Mouse (Mus musculus) hindbrain, embryonic 16.5 days (tissue): ENCODE results near the gene Il12b. TPM values are rescaled to one million over a fixed set of nuclear protein-coding genes. Genes with fewer than 3 reads are reported as not detected.
A peak's percentile ranks its signal among the peaks of the same experiment; 100 is the strongest.

Experiments
- ATAC-seq: fragments of 200-750 bp; cut with Nextera tagmentation; 2 replicates; pipeline ENCODE4 v1.8.0; 2017; ENCODE audit warnings: moderate TSS enrichment, moderate library complexity
- H3K27ac ChIP-seq: fragments of 300-500 bp; sonication (generic); 2 replicates; pipeline ENCODE4 v1.5.1; 2014; ENCODE audit warnings: low read depth, mild to moderate bottlenecking, control low read depth, low read length, moderate library complexity
- H3K27me3 ChIP-seq: fragments of 300-500 bp; sonication (generic); replicated peaks from 2 replicates; pipeline ENCODE4 v1.6.1; 2014; ENCODE audit warnings: low read length; ENCODE audit not compliant: control insufficient read depth, insufficient read depth
- H3K36me3 ChIP-seq: fragments of 300-500 bp; sonication (generic); 2 replicates; pipeline ENCODE4 v1.6.1; 2014; ENCODE audit warnings: mild to moderate bottlenecking, low read length, moderate library complexity, mixed read lengths; ENCODE audit not compliant: control insufficient read depth, insufficient read depth
- H3K4me1 ChIP-seq: fragments of 300-500 bp; sonication (generic); 2 replicates; pipeline ENCODE4 v1.6.1; 2014; ENCODE audit warnings: low read depth, low read length; ENCODE audit not compliant: control insufficient read depth, insufficient read depth
- H3K4me2 ChIP-seq: fragments of 300-500 bp; sonication (generic); 2 replicates; pipeline ENCODE4 v1.6.1; 2014; ENCODE audit warnings: mild to moderate bottlenecking, low read length, control low read depth, moderate library complexity
- H3K4me3 ChIP-seq: fragments of 300-500 bp; sonication (generic); 2 replicates; pipeline ENCODE4 v1.5.1; 2014; ENCODE audit warnings: mild to moderate bottlenecking, low read length, control low read depth, moderate library complexity
- H3K9ac ChIP-seq: fragments of 300-500 bp; sonication (generic); 2 replicates; pipeline ENCODE4 v1.6.1; 2014; ENCODE audit warnings: low read depth, mild to moderate bottlenecking, control low read depth, low read length, moderate library complexity
- H3K9me3 ChIP-seq: fragments of 300-500 bp; sonication (generic); 2 replicates; pipeline ENCODE4 v1.6.1; 2014; ENCODE audit warnings: mild to moderate bottlenecking, low read length, moderate library complexity; ENCODE audit not compliant: control insufficient read depth
- WGBS: fragments of 180-500 bp; shearing (Covaris S2); extraction: QIAGEN DNeasy Blood & Tissue Kit; methylation state at CpG from one replicate; pipeline ENCODE4 v1.1.7; 2014; 5-methylcytosine and 5-hydroxymethylcytosine counted together
- polyA plus RNA-seq: library from polyadenylated mRNA; unstranded; fragments of >200 nt; fragmentation: Nextera tagmentation; extraction: Ambion mirVana; gene quantifications from 2 replicates; pipeline ENCODE4 v1.2.1, GENCODE M21; 2015

Gene Il12b
- polyA plus RNA-seq, 1 experiment from 2014 or later, result not detected

- Histone ChIP-seq H3K4me1 (no peaks in the 10 kb centered on the region), H3K4me3 (no peak overlapping the region), H3K9me3 (no peaks in the 10 kb centered on the region), H3K9ac (no peak overlapping the region), H3K27me3 (no peaks in the 10 kb centered on the region), H3K36me3 (no peaks in the 10 kb centered on the region), H3K4me2 (no peak overlapping the region), H3K27ac (no peak overlapping the region)
- ATAC-seq, result no peak
- WGBS, result 75% methylated on average over 2 of the region's 2 CpGs
Measured at GRCm38 (mm10) chr11:44387031-44387430, 12.8 kb upstream of the Il12b start.

GRCm38 (mm10) chr11:44389993-44390701, 9.7 kb upstream of the Il12b start:
- H3K4me1 ChIP-seq, result no peaks in the 10 kb centered on the region
- WGBS, result 62% methylated on average over 6 of the region's 6 CpGs
- no peak for ATAC-seq

GRCm38 (mm10) chr11:44393101-44393810, 6.6 kb upstream of the Il12b start:
- ATAC-seq, result no peak
- Histone ChIP-seq H3K9me3 (no peaks in the 10 kb centered on the region), H3K27ac (no peak overlapping the region), H3K36me3 (no peaks in the 10 kb centered on the region), H3K4me1 (no peaks in the 10 kb centered on the region), H3K4me2 (no peak overlapping the region), H3K27me3 (no peaks in the 10 kb centered on the region), H3K9ac (no peak overlapping the region), H3K4me3 (no peak overlapping the region)
- WGBS, result 80% methylated on average over 8 of the region's 8 CpGs

More at GRCm38 (mm10) chr11:44389993-44390701, 9.7 kb upstream of the Il12b start:
- Histone ChIP-seq H3K4me2 (no peak overlapping the region), H3K27ac (no peak overlapping the region), H3K4me3 (no peak overlapping the region), H3K27me3 (no peaks in the 10 kb centered on the region), H3K36me3 (no peaks in the 10 kb centered on the region), H3K9ac (no peak overlapping the region), H3K9me3 (no peaks in the 10 kb centered on the region)

GRCm38 (mm10) chr11:44395401-44395800, 4.5 kb upstream of the Il12b start:
- H3K9ac ChIP-seq, result no peak overlapping the region
- H3K9me3 ChIP-seq, result no peaks in the 10 kb centered on the region
- H3K4me3 ChIP-seq, result no peak overlapping the region
- no peaks in the 10 kb centered on the region for H3K36me3 ChIP-seq
- ATAC-seq, result no peak
- H3K27me3 ChIP-seq, result no peaks in the 10 kb centered on the region
- 91% methylated on average over 4 of the region's 4 CpGs for WGBS
- no peak overlapping the region for H3K4me2 ChIP-seq
- no peak overlapping the region for H3K27ac ChIP-seq
- H3K4me1 ChIP-seq, result peaks cover 6% of the 10 kb centered on the region; the same call in 1 of the 2 replicates

GRCm38 (mm10) chr11:44397551-44397950, 2.3 kb upstream of the Il12b start:
- WGBS, result 87% methylated on average over 3 of the region's 3 CpGs
- Histone ChIP-seq H3K4me3 (no peak overlapping the region), H3K9me3 (no peaks in the 10 kb centered on the region), H3K27me3 (no peaks in the 10 kb centered on the region), H3K9ac (no peak overlapping the region), H3K4me2 (no peak overlapping the region), H3K36me3 (no peaks in the 10 kb centered on the region), H3K27ac (no peak overlapping the region), H3K4me1 (peaks cover 6% of the 10 kb centered on the region; the same call in 1 of the 2 replicates)
- ATAC-seq, result no peak

DNA sequence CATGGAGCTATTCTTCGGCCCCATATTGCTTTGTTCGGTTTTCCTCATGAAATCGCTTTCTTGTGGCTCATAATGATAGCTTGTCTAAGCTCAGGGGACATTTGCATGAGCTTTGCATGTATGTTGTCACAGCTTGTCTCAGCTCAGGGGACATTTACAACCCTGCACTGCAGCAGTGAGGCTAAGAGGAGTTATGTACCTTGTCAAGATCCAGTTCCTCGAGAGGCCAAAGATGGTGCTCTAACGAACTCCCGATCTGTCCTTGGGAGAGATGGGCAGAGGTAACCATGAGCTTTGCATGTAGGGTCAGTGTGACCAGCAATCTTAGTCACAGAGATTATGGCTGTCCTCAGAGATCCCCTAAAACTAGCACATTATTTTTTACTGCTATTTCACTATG, 1.5 kb upstream of the Il12b start:
- peak overlapping the region; percentile 79 for H3K4me2 ChIP-seq
- no peaks in the 10 kb centered on the region for H3K36me3 ChIP-seq
- no peak overlapping the region for H3K4me3 ChIP-seq
- H3K4me1 ChIP-seq, result peaks cover 6% of the 10 kb centered on the region; the same call in 1 of the 2 replicates
- no peak overlapping the region for H3K27ac ChIP-seq
- 0 out of 2 replicates have a peak, but pooled peaks have one; percentile 5 for ATAC-seq
- H3K27me3 ChIP-seq, result no peaks in the 10 kb centered on the region
- 70% methylated on average over 6 of the region's 6 CpGs for whole genome bisulfite sequencing
- no peaks in the 10 kb centered on the region for H3K9me3 ChIP-seq
- H3K9ac ChIP-seq, result no peak overlapping the region

GRCm38 (mm10) chr11:44398782-44399225, 1.1 kb upstream of the Il12b start:
- Histone ChIP-seq H3K9ac (peak overlapping the region; percentile 62), H3K4me3 (peak overlapping the region; percentile 39), H3K36me3 (no peaks in the 10 kb centered on the region), H3K27me3 (no peaks in the 10 kb centered on the region), H3K4me2 (peak overlapping the region; percentile 79), H3K27ac (no peak overlapping the region), H3K4me1 (peaks cover 6% of the 10 kb centered on the region; the same call in 1 of the 2 replicates), H3K9me3 (no peaks in the 10 kb centered on the region)
- ATAC-seq, result peak; percentile 85
- WGBS, result 2% methylated on average over 20 of the region's 20 CpGs

GRCm38 (mm10) chr11:44401635-44402548, 2.0 kb downstream of the Il12b start:
- no peak overlapping the region for H3K4me2 ChIP-seq
- no peaks in the 10 kb centered on the region for H3K9me3 ChIP-seq
- H3K4me1 ChIP-seq, result peaks cover 6% of the 10 kb centered on the region
- H3K4me3 ChIP-seq, result no peak overlapping the region
- H3K27ac ChIP-seq, result no peak overlapping the region; the same call in 1 of the 2 replicates
- 30% methylated on average over 5 of the region's 5 CpGs for WGBS
- no peaks in the 10 kb centered on the region for H3K27me3 ChIP-seq
- ATAC-seq, result peak; percentile 82
- no peaks in the 10 kb centered on the region for H3K36me3 ChIP-seq
- H3K9ac ChIP-seq, result no peak overlapping the region
